Comparison of ENCODE assay signal across 8 mouse cellular contexts in the genomic region with DNA sequence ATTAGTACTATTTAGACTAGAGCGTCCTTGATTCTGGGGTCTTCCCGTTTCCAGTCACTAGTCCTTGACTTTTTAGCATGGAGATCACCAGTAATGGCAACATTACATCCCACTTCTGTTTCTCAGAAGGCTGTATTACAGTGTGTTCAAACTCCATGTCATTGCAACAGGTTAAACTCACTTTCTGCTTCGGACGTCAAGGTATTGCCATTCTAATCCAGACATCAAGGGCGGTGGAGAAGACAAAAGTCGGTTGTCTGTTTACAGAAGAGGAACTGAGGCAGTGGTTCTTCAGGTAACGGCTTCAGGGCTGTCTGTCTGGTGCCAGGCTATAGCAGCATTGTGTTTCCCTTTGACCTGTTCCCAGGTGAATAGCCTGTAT. TPM values are rescaled to one million over a fixed set of nuclear protein-coding genes. Genes with fewer than 3 reads are reported as not detected.
A peak's percentile ranks its signal among the peaks of the same experiment; 100 is the strongest.
DNase-seq lines count a peak whose midpoint lies in the region; ATAC-seq and TF ChIP-seq lines count a peak whose summit lies in the region.

No protein-coding gene starts in this region.

- no peaks in the 10 kb centered on the region for H3K27me3 ChIP-seq in lung, postnatal 0 days (replicated peaks; ENCODE audit: insufficient read depth, low read length)
- no peaks in the 10 kb centered on the region for H3K27me3 ChIP-seq in forebrain, embryonic 10.5 days (ENCODE audit: poor library complexity, severe bottlenecking)
- H3K27me3 ChIP-seq in limb, embryonic 15.5 days = no peaks in the 10 kb centered on the region
- H3K27me3 ChIP-seq in stomach, embryonic 14.5 days (ENCODE audit: control insufficient read depth, insufficient read depth, low read length) = no peaks in the 10 kb centered on the region

- H3K4me3 ChIP-seq in lung, postnatal 0 days (ENCODE audit: low read depth, low read length) = peak overlapping the region; percentile 66
- peak overlapping the region; percentile 82 for H3K4me3 ChIP-seq in forebrain, embryonic 10.5 days
- H3K4me3 ChIP-seq in limb, embryonic 15.5 days = peak overlapping the region; percentile 77
- peak overlapping the region; percentile 74 for H3K4me3 ChIP-seq in stomach, embryonic 14.5 days (ENCODE audit: low read depth, low read length)

- no peak for DNase-seq in lung, postnatal 0 days (ENCODE audit: low spot score)
- no peak for DNase-seq in lung, postnatal 25 days (ENCODE audit: low spot score)
- DNase-seq in forebrain, embryonic 10.5 days (ENCODE audit: extremely low spot score, low spot score) = no peak
- no peak for DNase-seq in natural killer cell, adult 2 months (ENCODE audit: low spot score in 2 of 2)
- DNase-seq in ovary, adult 18-20 months (ENCODE audit: low spot score) = no peak
- no peak for DNase-seq in urinary bladder, postnatal 14 days (ENCODE audit: low spot score)

- H3K36me3 ChIP-seq in lung, postnatal 0 days (ENCODE audit: insufficient read depth, low read length) = peaks cover 6% of the 10 kb centered on the region; the same call in 1 of the 2 replicates
- H3K36me3 ChIP-seq in forebrain, embryonic 10.5 days (replicated peaks) = peaks cover 33% of the 10 kb centered on the region
- H3K36me3 ChIP-seq in limb, embryonic 15.5 days = peaks cover 37% of the 10 kb centered on the region
- H3K36me3 ChIP-seq in stomach, embryonic 14.5 days (ENCODE audit: control insufficient read depth, insufficient read depth, low read length) = peaks cover 10% of the 10 kb centered on the region; the same call in 1 of the 2 replicates

- no peaks in the 10 kb centered on the region for H3K9me3 ChIP-seq in lung, postnatal 0 days (ENCODE audit: low read length)
- no peaks in the 10 kb centered on the region for H3K9me3 ChIP-seq in forebrain, embryonic 10.5 days
- no peaks in the 10 kb centered on the region for H3K9me3 ChIP-seq in limb, embryonic 15.5 days
- no peaks in the 10 kb centered on the region for H3K9me3 ChIP-seq in stomach, embryonic 14.5 days (ENCODE audit: control insufficient read depth, low read depth, low read length)

- ATAC-seq in lung, postnatal 0 days = no peak
- no peak for ATAC-seq in limb, embryonic 15.5 days (ENCODE audit: insufficient number of reproducible peaks, low FRiP score, low TSS enrichment, low read depth)
- ATAC-seq in stomach, embryonic 14.5 days (ENCODE audit: insufficient number of reproducible peaks, insufficient read depth, low FRiP score, low read depth) = no peak

- no peak for TF ChIP-seq EP300 in lung, postnatal 0 days (IDR thresholded peaks at IDR 0.05)

- 42% methylated on average over 7 of the region's 7 CpGs for WGBS in lung, postnatal 0 days
- WGBS in forebrain, embryonic 10.5 days = 79% methylated on average over 7 of the region's 7 CpGs
- 61% methylated on average over 7 of the region's 7 CpGs for WGBS in limb, embryonic 15.5 days
- 56% methylated on average over 7 of the region's 7 CpGs for WGBS in stomach, embryonic 14.5 days

- peak overlapping the region; percentile 65 for H3K4me2 ChIP-seq in lung, postnatal 0 days (replicated peaks; ENCODE audit: low read depth, low read length)
- peak overlapping the region; percentile 60 for H3K4me2 ChIP-seq in limb, embryonic 15.5 days
- peak overlapping the region; percentile 47 for H3K4me2 ChIP-seq in stomach, embryonic 14.5 days (replicated peaks; ENCODE audit: low read depth, low read length)

- peak overlapping the region; percentile 96; the same call in 1 of the 2 replicates for H3K27ac ChIP-seq in lung, postnatal 0 days (ENCODE audit: low read length)
- H3K27ac ChIP-seq in forebrain, embryonic 10.5 days = no peak overlapping the region
- H3K27ac ChIP-seq in limb, embryonic 15.5 days = peak overlapping the region; percentile 97
- H3K27ac ChIP-seq in stomach, embryonic 14.5 days (ENCODE audit: low read length) = no peak overlapping the region

- peak overlapping the region; percentile 82; the same call in 1 of the 2 replicates for H3K9ac ChIP-seq in lung, postnatal 0 days (replicated peaks; ENCODE audit: low read depth)
- no peak overlapping the region for H3K9ac ChIP-seq in limb, embryonic 15.5 days
- peak overlapping the region; percentile 79; the same call in 1 of the 2 replicates for H3K9ac ChIP-seq in stomach, embryonic 14.5 days (replicated peaks; ENCODE audit: low read depth, low read length)

- TF ChIP-seq CTCF in lung, postnatal 0 days (IDR thresholded peaks at IDR 0.05) = no peak

- H3K4me1 ChIP-seq in lung, postnatal 0 days (ENCODE audit: insufficient read depth, low read depth, low read length) = peaks cover 37% of the 10 kb centered on the region
- H3K4me1 ChIP-seq in forebrain, embryonic 10.5 days = peaks cover 47% of the 10 kb centered on the region
- peaks cover 42% of the 10 kb centered on the region for H3K4me1 ChIP-seq in limb, embryonic 15.5 days
- H3K4me1 ChIP-seq in stomach, embryonic 14.5 days (ENCODE audit: control insufficient read depth, insufficient read depth, low read length) = peaks cover 36% of the 10 kb centered on the region

RNA-seq across cellular contexts. Expression of a gene that starts 7.4 kb away (rescaled TPM):
- 90.2 and 94.5 TPM in 2 replicates for polyA plus RNA-seq in lung, postnatal 0 days (2015; fragmentation: Nextera tagmentation; extraction: Ambion mirVana)
- 39.6 and 44.9 TPM in 2 replicates for polyA plus RNA-seq in forebrain, embryonic 10.5 days (2016; fragmentation: Nextera tagmentation; extraction: Ambion mirVana)
- polyA plus RNA-seq in limb, embryonic 15.5 days (2015; fragmentation: Nextera tagmentation; extraction: Ambion mirVana) = 74.6 and 81.3 TPM in 2 replicates
- 55.0 and 62.5 TPM in 2 replicates for polyA plus RNA-seq in stomach, embryonic 14.5 days (2014; fragmentation: Nextera tagmentation; extraction: Ambion mirVana)

RNA-seq across cellular contexts. Expression of a gene that starts 26.7 kb away (rescaled TPM):
- polyA plus RNA-seq in lung, postnatal 0 days (2015; fragmentation: Nextera tagmentation; extraction: Ambion mirVana) = not detected in 2 replicates
- 0.07 TPM in 1 of 2 replicates, not detected in the other for polyA plus RNA-seq in forebrain, embryonic 10.5 days (2016; fragmentation: Nextera tagmentation; extraction: Ambion mirVana)
- polyA plus RNA-seq in limb, embryonic 15.5 days (2015; fragmentation: Nextera tagmentation; extraction: Ambion mirVana) = not detected in 2 replicates
- 0.28 TPM in 1 of 2 replicates, not detected in the other for polyA plus RNA-seq in stomach, embryonic 14.5 days (2014; fragmentation: Nextera tagmentation; extraction: Ambion mirVana)

RNA-seq across cellular contexts. Expression of a gene that starts 33.7 kb away (rescaled TPM):
- 0.05 TPM in 1 of 2 replicates, not detected in the other for polyA plus RNA-seq in lung, postnatal 0 days (2015; fragmentation: Nextera tagmentation; extraction: Ambion mirVana)
- not detected in 2 replicates for polyA plus RNA-seq in forebrain, embryonic 10.5 days (2016; fragmentation: Nextera tagmentation; extraction: Ambion mirVana)
- 0.10 and 0.11 TPM in 2 replicates for polyA plus RNA-seq in limb, embryonic 15.5 days (2015; fragmentation: Nextera tagmentation; extraction: Ambion mirVana)
- polyA plus RNA-seq in stomach, embryonic 14.5 days (2014; fragmentation: Nextera tagmentation; extraction: Ambion mirVana) = 0.13 TPM in 1 of 2 replicates, not detected in the other

RNA-seq across cellular contexts. Expression of a gene that starts 48.3 kb away (rescaled TPM):
- polyA plus RNA-seq in lung, postnatal 0 days (2015; fragmentation: Nextera tagmentation; extraction: Ambion mirVana) = 19.6 and 21.5 TPM in 2 replicates
- 42.3 and 49.2 TPM in 2 replicates for polyA plus RNA-seq in forebrain, embryonic 10.5 days (2016; fragmentation: Nextera tagmentation; extraction: Ambion mirVana)
- polyA plus RNA-seq in limb, embryonic 15.5 days (2015; fragmentation: Nextera tagmentation; extraction: Ambion mirVana) = 33.8 and 36.9 TPM in 2 replicates
- 42.1 and 47.6 TPM in 2 replicates for polyA plus RNA-seq in stomach, embryonic 14.5 days (2014; fragmentation: Nextera tagmentation; extraction: Ambion mirVana)

RNA-seq across cellular contexts. Expression of a gene that starts 53.2 kb away (rescaled TPM):
- not detected in 2 replicates for polyA plus RNA-seq in lung, postnatal 0 days (2015; fragmentation: Nextera tagmentation; extraction: Ambion mirVana)
- polyA plus RNA-seq in forebrain, embryonic 10.5 days (2016; fragmentation: Nextera tagmentation; extraction: Ambion mirVana) = not detected in 2 replicates
- polyA plus RNA-seq in limb, embryonic 15.5 days (2015; fragmentation: Nextera tagmentation; extraction: Ambion mirVana) = not detected in 2 replicates
- not detected in 2 replicates for polyA plus RNA-seq in stomach, embryonic 14.5 days (2014; fragmentation: Nextera tagmentation; extraction: Ambion mirVana)

Comparison
In these comparisons a context has a peak if more than half of its experiments do, and no peak if none do; other contexts are left out.
1. H3K27ac ChIP-seq: peak in lung, postnatal 0 days (single experiment) and limb, embryonic 15.5 days (single experiment); none in forebrain, embryonic 10.5 days (single experiment) and stomach, embryonic 14.5 days (single experiment).
2. Peak in every context shown above with its lines, with median percentiles within 50 percentile points of each other: H3K4me2 ChIP-seq and H3K4me3 ChIP-seq.